Comparison of ENCODE assay signal across 8 mouse cellular contexts in the genomic region with DNA sequence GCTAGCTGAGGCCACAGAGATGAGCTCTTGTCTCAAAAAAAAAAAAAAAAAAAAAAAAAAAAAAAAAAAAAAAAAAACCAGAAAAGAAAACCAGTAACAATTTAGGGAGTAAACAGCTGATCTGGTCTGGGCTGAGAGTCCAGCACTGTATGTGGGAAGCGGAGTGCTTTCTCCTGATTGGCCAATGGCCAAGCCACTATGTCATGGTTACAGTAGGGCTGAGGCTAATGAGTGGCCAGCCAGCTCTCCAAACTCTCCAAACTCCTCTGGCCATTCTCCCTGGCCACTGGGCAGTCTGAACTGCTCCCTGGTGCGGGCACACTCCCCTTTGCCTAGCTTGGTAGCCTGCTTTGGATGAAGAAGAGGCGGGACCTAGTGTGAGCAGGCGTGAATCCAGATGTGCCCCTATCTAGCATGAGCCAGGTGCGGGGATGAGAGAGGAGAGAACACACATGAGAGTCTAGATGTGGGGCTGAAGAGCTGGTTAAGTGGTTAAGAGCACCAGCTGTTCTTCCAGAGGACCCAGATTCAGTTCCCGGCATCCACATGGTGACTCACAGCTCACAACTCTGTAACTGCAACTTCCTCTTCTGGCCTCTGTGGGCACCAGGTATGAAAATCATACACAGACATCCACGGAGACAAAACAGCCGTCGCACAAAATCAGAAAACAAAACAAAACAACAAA. TPM values are rescaled to one million over a fixed set of nuclear protein-coding genes. Genes with fewer than 3 reads are reported as not detected.
DNase-seq lines count a peak whose midpoint lies in the region; ATAC-seq lines count a peak whose summit lies in the region.

No protein-coding gene starts in this region.

- DNase-seq in frontal cortex, postnatal 14 days (ENCODE audit: low spot score in 2 of 2): no peak
- DNase-seq in thymus, postnatal 0 days (ENCODE audit: low spot score): peak; percentile 84
- no peak for DNase-seq in thymus, adult 18-20 months
- no peak for DNase-seq in liver, embryonic 13.5 days
- DNase-seq in testis, postnatal 14 days (ENCODE audit: low spot score): peak; percentile 78
- no peak for DNase-seq in forebrain, embryonic 14.5 days (ENCODE audit: low spot score)

- no peak overlapping the region for H3K27ac ChIP-seq in liver, embryonic 13.5 days
- H3K27ac ChIP-seq in forebrain, embryonic 14.5 days (ENCODE audit: low read depth, low read length): no peak overlapping the region
- no peak overlapping the region for H3K27ac ChIP-seq in hindbrain, embryonic 12.5 days

- H3K9me3 ChIP-seq in liver, embryonic 13.5 days (replicated peaks): no peaks in the 10 kb centered on the region
- no peaks in the 10 kb centered on the region for H3K9me3 ChIP-seq in forebrain, embryonic 14.5 days (replicated peaks; ENCODE audit: control insufficient read depth, low read length)
- no peaks in the 10 kb centered on the region for H3K9me3 ChIP-seq in hindbrain, embryonic 12.5 days (replicated peaks)

- no peak overlapping the region for H3K4me2 ChIP-seq in liver, embryonic 13.5 days
- no peak overlapping the region for H3K4me2 ChIP-seq in forebrain, embryonic 14.5 days (ENCODE audit: low read length)
- no peak overlapping the region for H3K4me2 ChIP-seq in hindbrain, embryonic 12.5 days (replicated peaks)

- peak; percentile 15; the same call in 1 of the 2 replicates for ATAC-seq in frontal cortex, adult (ENCODE audit: low TSS enrichment)
- ATAC-seq in liver, embryonic 13.5 days (ENCODE audit: low read depth): 0 out of 2 replicates have a peak, but pooled peaks have one; percentile 15
- no peak for ATAC-seq in forebrain, embryonic 14.5 days
- ATAC-seq in hindbrain, embryonic 12.5 days (ENCODE audit: low FRiP score): no peak

- H3K4me3 ChIP-seq in liver, embryonic 13.5 days (replicated peaks): no peak overlapping the region
- H3K4me3 ChIP-seq in forebrain, embryonic 14.5 days (ENCODE audit: low read depth, low read length): no peak overlapping the region
- H3K4me3 ChIP-seq in hindbrain, embryonic 12.5 days: no peak overlapping the region

- peaks cover 45% of the 10 kb centered on the region for H3K4me1 ChIP-seq in liver, embryonic 13.5 days (replicated peaks)
- no peaks in the 10 kb centered on the region for H3K4me1 ChIP-seq in forebrain, embryonic 14.5 days (ENCODE audit: control insufficient read depth, insufficient read depth, low read length)
- H3K4me1 ChIP-seq in hindbrain, embryonic 12.5 days: no peaks in the 10 kb centered on the region

- no peaks in the 10 kb centered on the region for H3K36me3 ChIP-seq in liver, embryonic 13.5 days
- H3K36me3 ChIP-seq in forebrain, embryonic 14.5 days (ENCODE audit: control insufficient read depth, insufficient read depth, low read length): no peaks in the 10 kb centered on the region
- H3K36me3 ChIP-seq in hindbrain, embryonic 12.5 days: no peaks in the 10 kb centered on the region

- 55% methylated on average over 9 of the region's 9 CpGs for WGBS in liver, embryonic 13.5 days (ENCODE audit: insufficient replicate concordance)
- 88% methylated on average over 9 of the region's 9 CpGs for WGBS in forebrain, embryonic 14.5 days
- WGBS in hindbrain, embryonic 12.5 days: 91% methylated on average over 9 of the region's 9 CpGs

- H3K9ac ChIP-seq in liver, embryonic 13.5 days: no peak overlapping the region
- no peak overlapping the region for H3K9ac ChIP-seq in forebrain, embryonic 14.5 days (ENCODE audit: low read length)
- H3K9ac ChIP-seq in hindbrain, embryonic 12.5 days: no peak overlapping the region

- H3K27me3 ChIP-seq in liver, embryonic 13.5 days: 0 out of 2 replicates have a peak, but pooled peaks cover 6% of the 10 kb centered on the region
- no peaks in the 10 kb centered on the region for H3K27me3 ChIP-seq in forebrain, embryonic 14.5 days (replicated peaks; ENCODE audit: control insufficient read depth, insufficient read depth, low read length)
- H3K27me3 ChIP-seq in hindbrain, embryonic 12.5 days: 0 out of 2 replicates have a peak, but pooled peaks cover 6% of the 10 kb centered on the region

RNA-seq across cellular contexts. Expression of a gene that starts 10.0 kb away (rescaled TPM):
- polyA plus RNA-seq in thymus, postnatal 0 days (2015; fragmentation: Nextera tagmentation; extraction: Ambion mirVana): 12.2 and 14.5 TPM in 2 replicates
- 3.0 and 3.7 TPM in 2 replicates for polyA plus RNA-seq in liver, embryonic 13.5 days (2015; fragmentation: Nextera tagmentation; extraction: Ambion mirVana)
- polyA plus RNA-seq in forebrain, embryonic 14.5 days (2014; fragmentation: Nextera tagmentation; extraction: Ambion mirVana): 2.2 and 2.9 TPM in 2 replicates
- 7.0 and 7.4 TPM in 2 replicates for polyA plus RNA-seq in hindbrain, embryonic 12.5 days (2016; fragmentation: Nextera tagmentation; extraction: Ambion mirVana)

RNA-seq across cellular contexts. Expression of a gene that starts 56.0 kb away (rescaled TPM):
- polyA plus RNA-seq in thymus, postnatal 0 days (2015; fragmentation: Nextera tagmentation; extraction: Ambion mirVana): 19.8 and 22.4 TPM in 2 replicates
- polyA plus RNA-seq in liver, embryonic 13.5 days (2015; fragmentation: Nextera tagmentation; extraction: Ambion mirVana): 6.8 and 8.6 TPM in 2 replicates
- 1.0 and 1.6 TPM in 2 replicates for polyA plus RNA-seq in forebrain, embryonic 14.5 days (2014; fragmentation: Nextera tagmentation; extraction: Ambion mirVana)
- 0.95 and 1.7 TPM in 2 replicates for polyA plus RNA-seq in hindbrain, embryonic 12.5 days (2016; fragmentation: Nextera tagmentation; extraction: Ambion mirVana)

RNA-seq across cellular contexts. Expression of a gene that starts 58.0 kb away (rescaled TPM):
- polyA plus RNA-seq in thymus, postnatal 0 days (2015; fragmentation: Nextera tagmentation; extraction: Ambion mirVana): 2.1 and 2.2 TPM in 2 replicates
- 0.46 and 0.56 TPM in 2 replicates for polyA plus RNA-seq in liver, embryonic 13.5 days (2015; fragmentation: Nextera tagmentation; extraction: Ambion mirVana)
- polyA plus RNA-seq in forebrain, embryonic 14.5 days (2014; fragmentation: Nextera tagmentation; extraction: Ambion mirVana): 0.47 and 0.62 TPM in 2 replicates
- polyA plus RNA-seq in hindbrain, embryonic 12.5 days (2016; fragmentation: Nextera tagmentation; extraction: Ambion mirVana): 1.4 and 1.5 TPM in 2 replicates

Comparison
In these comparisons a context has a peak if more than half of its experiments do, and no peak if none do; other contexts are left out.
1. DNase-seq: peak in thymus, postnatal 0 days (single experiment) and testis, postnatal 14 days (single experiment); none in frontal cortex, postnatal 14 days (0 of 2), thymus, adult 18-20 months (0 of 2), liver, embryonic 13.5 days (single experiment) and forebrain, embryonic 14.5 days (single experiment).
2. ATAC-seq: peak in frontal cortex, adult (single experiment) and liver, embryonic 13.5 days (single experiment); none in forebrain, embryonic 14.5 days (single experiment) and hindbrain, embryonic 12.5 days (single experiment).